Mouse (Mus musculus) stomach, postnatal 0 days (tissue): ENCODE data around the gene Tmem41a.

Experiments
- CTCF ChIP-seq: IDR thresholded peaks from 2 replicates; pipeline ENCODE4 v1.5.1; 2016; ENCODE audit warnings: antibody characterized with exemption, low read depth, mild to moderate bottlenecking, moderate library complexity
- EP300 ChIP-seq: optimal IDR thresholded peaks from 2 replicates; pipeline ENCODE3; 2016; ENCODE audit warnings: antibody characterized with exemption

DNA sequence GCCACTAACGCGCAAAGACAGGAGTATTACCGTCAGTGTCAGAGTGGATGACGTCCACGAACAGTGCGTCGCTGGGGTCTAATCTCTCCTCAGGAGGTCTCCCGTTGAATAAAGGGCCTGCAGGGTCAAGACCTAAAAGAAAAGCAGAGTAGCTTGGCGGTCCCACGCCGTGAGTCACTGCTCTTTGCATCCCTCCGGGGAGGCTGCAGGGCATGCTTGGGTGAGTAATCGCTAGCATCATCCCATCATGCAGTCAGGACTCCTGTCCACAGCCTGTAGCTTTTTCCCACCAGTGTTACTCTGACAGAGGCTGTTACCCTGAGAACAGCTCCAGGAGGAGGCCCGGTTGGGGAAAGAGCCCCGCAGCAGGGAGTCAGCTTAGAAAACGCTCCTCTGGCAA, 28.9 kb upstream of the Tmem41a start:
- TF ChIP-seq CTCF (no peak), EP300 (no peak)
